Mouse (Mus musculus) lung, postnatal 0 days (tissue): Measurements from ENCODE around the gene Olfr1412. TPM values are rescaled to one million over a fixed set of nuclear protein-coding genes. Genes with fewer than 3 reads are reported as not detected.

Experiments used
- ATAC-seq: fragments of 200-750 bp; cut with Nextera tagmentation; 2 replicates; pipeline ENCODE4 v1.8.0; 2017; ENCODE audit warnings: moderate library complexity
- DNase-seq: peaks from one replicate; pipeline ENCODE4 v3.0.0-alpha.2; 2016; ENCODE audit warnings: low spot score
- H3K27ac ChIP-seq: fragments of 300-500 bp; sonication (generic); 2 replicates; pipeline ENCODE4 v1.5.1; 2014; ENCODE audit warnings: antibody characterized with exemption, mild to moderate bottlenecking, low read length, mixed read lengths
- H3K27me3 ChIP-seq: fragments of 300-500 bp; sonication (generic); replicated peaks from 2 replicates; pipeline ENCODE4 v1.6.1; 2014; ENCODE audit warnings: low read length, mixed read lengths; ENCODE audit not compliant: insufficient read depth
- H3K36me3 ChIP-seq: fragments of 300-500 bp; sonication (generic); 2 replicates; pipeline ENCODE4 v1.6.1; 2014; ENCODE audit warnings: low read length, mixed read lengths; ENCODE audit not compliant: insufficient read depth
- H3K4me1 ChIP-seq: fragments of 300-500 bp; sonication (generic); 2 replicates; pipeline ENCODE4 v1.6.1; 2014; ENCODE audit warnings: antibody characterized with exemption, low read depth, low read length, mixed read lengths; ENCODE audit not compliant: insufficient read depth
- H3K4me2 ChIP-seq: fragments of 300-500 bp; sonication (generic); replicated peaks from 2 replicates; pipeline ENCODE4 v1.6.1; 2014; ENCODE audit warnings: low read depth, mild to moderate bottlenecking, low read length, moderate library complexity, mixed read lengths
- H3K4me3 ChIP-seq: fragments of 300-500 bp; sonication (generic); 2 replicates; pipeline ENCODE4 v1.5.1; 2014; ENCODE audit warnings: low read depth, low read length
- H3K9ac ChIP-seq: fragments of 300-500 bp; sonication (generic); replicated peaks from 2 replicates; pipeline ENCODE4 v1.6.1; 2014; ENCODE audit warnings: low read depth, mild to moderate bottlenecking
- H3K9me3 ChIP-seq: fragments of 300-500 bp; sonication (generic); 2 replicates; pipeline ENCODE4 v1.6.1; 2016; ENCODE audit warnings: low read length, mixed read lengths
- CTCF ChIP-seq: IDR thresholded peaks from 2 replicates; pipeline ENCODE4 v1.5.1; 2016; ENCODE audit warnings: antibody characterized with exemption, mild to moderate bottlenecking
- EP300 ChIP-seq: IDR thresholded peaks from 2 replicates; pipeline ENCODE4 v1.6.1; 2016; ENCODE audit warnings: antibody characterized with exemption, mild to moderate bottlenecking, control low read depth
- WGBS: fragments of 180-500 bp; shearing (Covaris S2); extraction: QIAGEN DNeasy Blood & Tissue Kit; methylation state at CpG from one replicate; pipeline ENCODE4 v1.1.7; 2014; 5-methylcytosine and 5-hydroxymethylcytosine counted together
- polyA plus RNA-seq: library from polyadenylated mRNA; unstranded; fragments of >200 nt; fragmentation: Nextera tagmentation; extraction: Ambion mirVana; gene quantifications from 2 replicates; pipeline ENCODE4 v1.2.1, GENCODE M21; 2015

Gene Olfr1412
- polyA plus RNA-seq, 1 experiment from 2014 or later, result not detected

DNA sequence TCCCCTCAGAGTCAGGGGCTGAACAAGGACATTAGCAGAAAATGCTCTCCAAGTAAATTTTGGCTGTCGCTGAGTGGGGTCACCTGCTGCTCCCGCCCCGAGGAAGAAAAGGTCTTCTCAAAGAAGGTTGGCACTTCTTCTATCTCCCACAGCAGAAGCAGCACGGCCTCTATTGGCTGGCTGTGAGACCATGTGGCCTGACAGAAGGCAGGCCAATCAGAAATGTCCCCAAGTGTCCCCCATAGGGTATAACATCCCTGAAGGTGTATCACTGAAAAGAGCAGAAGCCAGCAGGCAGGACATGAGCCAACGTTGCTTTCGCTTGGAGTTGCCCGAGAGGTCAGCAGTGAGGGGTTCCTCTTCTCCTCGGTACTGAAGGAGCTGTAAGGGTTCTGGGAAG, 50.4 kb downstream of the Olfr1412 start:
- TF ChIP-seq CTCF, result no peak
- no peak for TF ChIP-seq EP300
- ATAC-seq (no peak), DNase-seq (no peak)
- Histone ChIP-seq H3K4me2 (no peak overlapping the region), H3K27me3 (no peaks in the 10 kb centered on the region), H3K4me1 (no peaks in the 10 kb centered on the region; the same call in 1 of the 2 replicates), H3K36me3 (peaks cover 7% of the 10 kb centered on the region), H3K9ac (no peak overlapping the region), H3K27ac (no peak overlapping the region), H3K4me3 (no peak overlapping the region), H3K9me3 (no peaks in the 10 kb centered on the region)
- WGBS, result 80% methylated on average over 8 of the region's 8 CpGs

DNA sequence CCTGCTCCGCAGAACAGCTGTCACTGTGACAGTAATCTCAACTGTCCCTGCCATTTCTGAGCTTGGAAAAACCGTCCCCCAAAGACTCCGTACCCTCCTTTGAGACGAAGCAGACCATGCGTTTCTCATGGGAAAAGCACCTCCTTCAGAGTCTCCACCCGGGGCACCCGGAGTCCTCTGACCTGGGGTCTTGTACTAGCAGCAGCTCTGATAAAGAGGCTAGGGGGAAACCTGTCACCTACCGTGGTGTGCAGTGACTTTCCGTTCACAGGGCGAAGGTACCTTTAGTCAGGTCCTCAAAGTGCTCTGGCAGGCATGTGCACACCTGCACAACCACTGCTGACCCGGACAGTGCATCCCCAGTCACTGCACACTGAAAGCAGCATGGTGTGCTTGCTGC, 51.1 kb downstream of the Olfr1412 start:
- no peak for ATAC-seq
- TF ChIP-seq EP300 (no peak), CTCF (no peak)
- Histone ChIP-seq H3K9me3 (no peaks in the 10 kb centered on the region), H3K4me3 (no peak overlapping the region), H3K4me2 (no peak overlapping the region), H3K9ac (no peak overlapping the region), H3K4me1 (no peaks in the 10 kb centered on the region; the same call in 1 of the 2 replicates), H3K27ac (no peak overlapping the region), H3K36me3 (peaks cover 7% of the 10 kb centered on the region), H3K27me3 (no peaks in the 10 kb centered on the region)
- no peak for DNase-seq
- 96% methylated on average over 11 of the region's 11 CpGs for WGBS

DNA sequence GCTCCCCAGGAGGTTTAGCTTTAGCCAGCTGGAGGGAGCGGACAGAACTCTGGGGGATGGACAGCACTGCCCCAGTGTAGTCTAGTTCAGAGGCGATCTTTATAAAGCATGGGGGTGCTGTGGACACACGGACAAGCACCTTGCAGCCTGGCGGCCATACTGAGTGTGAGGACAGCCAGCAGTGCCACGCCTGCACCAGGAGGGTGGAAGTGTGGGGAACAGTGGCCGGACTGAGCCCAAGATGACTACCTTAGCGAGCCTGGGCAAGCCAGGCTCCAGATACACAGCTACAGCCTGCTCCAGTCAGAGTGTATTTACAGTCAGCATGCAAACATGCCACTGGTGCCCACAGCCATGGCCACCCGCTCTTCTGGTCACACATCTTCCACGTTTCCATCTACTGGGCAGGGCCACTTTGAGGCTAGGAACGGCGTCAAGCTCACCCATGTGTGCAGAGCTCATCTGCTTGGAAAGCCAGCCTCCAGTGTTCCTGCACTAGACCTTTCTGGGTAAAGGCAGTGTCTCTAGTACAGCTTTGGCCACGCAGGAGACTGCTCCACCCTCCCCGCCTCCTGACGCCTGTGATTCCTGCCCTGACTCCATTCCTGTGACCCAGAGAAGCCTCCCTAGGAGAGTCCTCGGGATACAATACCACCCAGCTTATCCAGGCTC, 52.1 kb downstream of the Olfr1412 start:
- H3K4me1 ChIP-seq, result no peaks in the 10 kb centered on the region; the same call in 1 of the 2 replicates
- TF ChIP-seq EP300 (no peak), CTCF (no peak)
- H3K9me3 ChIP-seq, result no peaks in the 10 kb centered on the region
- H3K27ac ChIP-seq, result no peak overlapping the region
- DNase-seq (no peak), ATAC-seq (no peak)
- H3K4me2 ChIP-seq, result no peak overlapping the region
- H3K27me3 ChIP-seq, result no peaks in the 10 kb centered on the region
- no peak overlapping the region for H3K4me3 ChIP-seq
- peaks cover 7% of the 10 kb centered on the region for H3K36me3 ChIP-seq
- 94% methylated on average over 15 of the region's 15 CpGs for WGBS
- no peak overlapping the region for H3K9ac ChIP-seq

DNA sequence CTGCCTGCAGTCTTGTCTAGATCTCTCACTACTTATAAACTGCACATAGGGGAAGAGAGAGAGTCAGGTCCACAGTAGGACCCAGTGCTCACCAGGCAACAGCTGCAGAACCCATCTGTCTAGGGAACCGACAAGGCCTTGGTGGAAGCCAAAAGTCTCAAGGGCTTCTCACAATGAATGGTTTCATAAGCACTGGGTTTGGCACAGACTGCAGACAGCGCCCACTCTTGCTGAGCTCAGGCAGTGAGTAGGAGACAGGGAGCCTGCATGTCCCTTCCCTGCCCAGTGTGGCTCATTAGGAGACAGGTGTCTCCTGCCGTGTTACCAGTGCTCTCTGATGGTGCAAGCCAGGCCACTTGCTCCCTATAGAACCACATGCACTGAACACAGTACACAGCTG, 52.6 kb downstream of the Olfr1412 start:
- no peak for ATAC-seq
- Histone ChIP-seq H3K36me3 (peaks cover 7% of the 10 kb centered on the region), H3K9me3 (no peaks in the 10 kb centered on the region), H3K27ac (no peak overlapping the region), H3K4me1 (no peaks in the 10 kb centered on the region; the same call in 1 of the 2 replicates), H3K9ac (no peak overlapping the region), H3K27me3 (no peaks in the 10 kb centered on the region), H3K4me3 (no peak overlapping the region), H3K4me2 (no peak overlapping the region)
- no peak for TF ChIP-seq CTCF
- no peak for TF ChIP-seq EP300
- WGBS, result 79% methylated on average over 3 of the region's 3 CpGs
- no peak for DNase-seq

DNA sequence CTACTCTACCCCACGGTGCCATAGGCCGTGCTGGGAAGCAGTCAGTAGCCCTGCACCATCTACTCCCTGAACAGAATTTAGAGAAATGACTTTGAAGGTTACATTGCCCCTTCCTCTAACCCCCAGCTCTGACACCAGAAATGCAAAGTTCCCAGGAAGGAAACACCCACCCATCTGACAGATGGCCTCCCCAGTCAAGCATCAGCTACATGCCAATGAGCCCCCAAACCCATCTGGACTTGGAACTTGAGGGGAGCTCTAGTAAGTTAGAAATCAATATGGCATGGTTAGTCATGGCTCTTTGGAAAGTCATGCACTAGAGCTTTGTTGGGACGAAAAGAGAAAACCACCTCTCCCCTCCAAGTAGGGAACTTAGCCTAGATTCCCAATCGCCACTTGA, 53.2 kb downstream of the Olfr1412 start:
- WGBS, result 92% methylated on average over 4 of the region's 4 CpGs
- no peak for TF ChIP-seq EP300
- TF ChIP-seq CTCF, result no peak
- Histone ChIP-seq H3K36me3 (peaks cover 7% of the 10 kb centered on the region), H3K4me1 (no peaks in the 10 kb centered on the region; the same call in 1 of the 2 replicates), H3K27ac (no peak overlapping the region), H3K9ac (no peak overlapping the region), H3K9me3 (no peaks in the 10 kb centered on the region), H3K4me3 (no peak overlapping the region), H3K27me3 (no peaks in the 10 kb centered on the region), H3K4me2 (no peak overlapping the region)
- ATAC-seq, result no peak
- no peak for DNase-seq

DNA sequence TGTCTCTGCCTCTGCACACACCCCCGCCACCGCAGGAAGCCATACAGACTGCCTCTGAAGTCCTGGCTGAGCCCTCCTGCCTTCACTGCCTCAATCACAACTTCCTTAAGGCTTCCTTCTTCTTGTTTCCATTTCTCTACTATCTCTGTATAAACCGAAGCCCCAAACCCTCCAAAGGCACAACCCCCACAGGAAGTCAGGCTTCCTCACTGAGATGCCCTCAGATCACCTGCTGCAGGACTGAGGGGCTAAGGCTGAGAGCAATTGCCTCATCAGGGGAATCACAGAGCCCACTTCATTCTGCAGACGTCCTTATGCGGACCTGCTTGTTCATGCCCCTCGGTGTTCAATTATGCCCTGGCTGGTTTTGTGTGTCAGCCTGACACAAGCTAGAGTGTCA, 54.8 kb downstream of the Olfr1412 start:
- 77% methylated on average over 6 of the region's 6 CpGs for WGBS
- peak overlapping the region; percentile 90; the same call in 1 of the 2 replicates for H3K9ac ChIP-seq

More for the DNA sequence above, 54.8 kb downstream of the Olfr1412 start:
- Histone ChIP-seq H3K4me3 (no peak overlapping the region), H3K4me2 (no peak overlapping the region), H3K9me3 (no peaks in the 10 kb centered on the region), H3K4me1 (no peaks in the 10 kb centered on the region; the same call in 1 of the 2 replicates), H3K27ac (no peak overlapping the region), H3K27me3 (no peaks in the 10 kb centered on the region), H3K36me3 (peaks cover 7% of the 10 kb centered on the region)
- DNase-seq (no peak), ATAC-seq (no peak)
- no peak for TF ChIP-seq EP300
- TF ChIP-seq CTCF, result no peak

Other genes starting within 250 kb of the Olfr1412 start
- gene Ndufa10, start 111.9 kb upstream of the Olfr1412 start, polyA plus RNA-seq, result 160 and 162 TPM in 2 replicates
- gene Olfr1416, start 100.7 kb upstream of the Olfr1412 start, polyA plus RNA-seq, result not detected in 2 replicates
- gene Olfr1415, start 89.7 kb upstream of the Olfr1412 start, polyA plus RNA-seq, result not detected in 2 replicates
- gene Olfr1414, start 67.1 kb upstream of the Olfr1412 start, polyA plus RNA-seq, result not detected in 2 replicates
- not detected in 2 replicates for gene Olfr1413, start 14.5 kb upstream of the Olfr1412 start, polyA plus RNA-seq
- gene Olfr1411, start 8.6 kb downstream of the Olfr1412 start, polyA plus RNA-seq, result not detected in 2 replicates
- gene Olfr1410, start 20.0 kb downstream of the Olfr1412 start, polyA plus RNA-seq, result not detected in 2 replicates
- not detected in 2 replicates for gene Olfr12, start 32.0 kb downstream of the Olfr1412 start, polyA plus RNA-seq
- 342 and 355 TPM in 2 replicates for gene Cops9, start 56.2 kb downstream of the Olfr1412 start, polyA plus RNA-seq
- 0.24 TPM in 1 of 2 replicates, not detected in the other for gene Otos, start 63.1 kb downstream of the Olfr1412 start, polyA plus RNA-seq
- gene Gpc1, start 245.9 kb downstream of the Olfr1412 start, polyA plus RNA-seq, result 11.0 and 12.5 TPM in 2 replicates